Mouse (Mus musculus) neural tube, embryonic 15.5 days (tissue): ENCODE data around the gene Gria4. TPM values are rescaled to one million over a fixed set of nuclear protein-coding genes. Genes with fewer than 3 reads are reported as not detected.
"Not testable (repeated sequence)": the region's sequence is repeated elsewhere in the genome, so short reads cannot be mapped to it uniquely, and the experiment has no call there.

Experiments
- ATAC-seq: fragments of 200-750 bp; cut with Nextera tagmentation; 2 replicates; pipeline ENCODE4 v1.8.0; 2017; ENCODE audit warnings: mild to moderate bottlenecking, moderate TSS enrichment, moderate library complexity; ENCODE audit not compliant: low FRiP score
- H3K27ac ChIP-seq: fragments of 300-500 bp; sonication (generic); replicated peaks from 2 replicates; pipeline ENCODE4 v1.5.1; 2015; ENCODE audit warnings: mild to moderate bottlenecking, inconsistent platforms
- H3K27me3 ChIP-seq: fragments of 300-500 bp; sonication (generic); replicated peaks from 2 replicates; pipeline ENCODE4 v1.6.1; 2015; ENCODE audit warnings: inconsistent platforms
- H3K36me3 ChIP-seq: fragments of 300-500 bp; sonication (generic); 2 replicates; pipeline ENCODE4 v1.6.1; 2015; ENCODE audit warnings: inconsistent platforms
- H3K4me1 ChIP-seq: fragments of 300-500 bp; sonication (generic); 2 replicates; pipeline ENCODE4 v1.6.1; 2015; ENCODE audit warnings: inconsistent platforms
- H3K4me2 ChIP-seq: fragments of 300-500 bp; sonication (generic); 2 replicates; pipeline ENCODE4 v1.6.1; 2015; ENCODE audit warnings: inconsistent platforms, mild to moderate bottlenecking, moderate library complexity
- H3K4me3 ChIP-seq: fragments of 300-500 bp; sonication (generic); replicated peaks from 2 replicates; pipeline ENCODE4 v1.5.1; 2015; ENCODE audit warnings: mild to moderate bottlenecking, inconsistent platforms
- H3K9ac ChIP-seq: fragments of 300-500 bp; sonication (generic); replicated peaks from 2 replicates; pipeline ENCODE4 v1.6.1; 2015; ENCODE audit warnings: mild to moderate bottlenecking, inconsistent platforms
- H3K9me3 ChIP-seq: fragments of 300-500 bp; sonication (generic); replicated peaks from 2 replicates; pipeline ENCODE4 v1.6.1; 2016; ENCODE audit warnings: inconsistent platforms
- WGBS: fragments of 180-500 bp; shearing (Covaris S2); methylation state at CpG from one replicate; pipeline ENCODE4 v1.1.7; 2015; ENCODE audit warnings: mixed read lengths; 5-methylcytosine and 5-hydroxymethylcytosine counted together
- polyA plus RNA-seq: library from polyadenylated mRNA; unstranded; fragments of >200 nt; fragmentation: Nextera tagmentation; extraction: Ambion mirVana; gene quantifications from 2 replicates; pipeline ENCODE4 v1.2.1, GENCODE M21; 2015

Gria4 gene
- polyA plus RNA-seq, result 38.1 and 44.0 TPM in 2 replicates

- no peaks in the 10 kb centered on the region for H3K36me3 ChIP-seq
- peak within 1 kb of the TSS; percentile 66 for H3K4me2 ChIP-seq
- no peaks in the 10 kb centered on the region for H3K9me3 ChIP-seq
- H3K27ac ChIP-seq, result peak within 1 kb of the TSS; percentile 96
- H3K9ac ChIP-seq, result peak within 1 kb of the TSS; percentile 76
- H3K4me1 ChIP-seq, result peaks cover 4% of the 10 kb centered on the region; the same call in 1 of the 2 replicates
- H3K4me3 ChIP-seq, result peak within 1 kb of the TSS; percentile 65
- WGBS, result under 1% methylated on average over 46 of the region's 46 CpGs
- H3K27me3 ChIP-seq, result no peaks in the 10 kb centered on the region
- ATAC-seq, result peak; percentile 95
Measured at GRCm38 (mm10) chr9:4795544-4796288, at the start of gene Gria4. Gene Gria4 (minus strand): TSS chr9:4796234.

DNA sequence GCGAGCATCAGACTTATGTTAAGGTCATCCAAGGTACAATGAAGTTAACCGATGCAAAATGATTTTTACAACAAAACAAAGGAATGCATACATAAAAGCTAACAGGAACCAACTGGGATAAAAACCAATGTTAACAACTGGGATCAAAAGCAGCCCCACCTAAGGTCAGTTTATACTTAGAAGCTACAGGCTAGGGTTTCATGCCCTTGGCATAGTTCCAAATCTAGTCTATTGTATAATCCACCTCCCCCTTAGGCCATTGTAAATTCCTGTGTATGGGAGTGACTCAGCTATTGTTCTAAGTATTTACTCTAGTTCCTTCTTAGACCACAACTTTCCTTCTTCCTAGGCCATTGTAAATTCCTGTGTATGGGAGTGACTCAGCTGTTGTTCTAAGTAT is 14.9 kb upstream of the Gria4 start:
- H3K36me3 ChIP-seq, H3K27me3 ChIP-seq, ATAC-seq, H3K4me3 ChIP-seq, H3K27ac ChIP-seq, H3K4me1 ChIP-seq, H3K4me2 ChIP-seq, H3K9me3 ChIP-seq, H3K9ac ChIP-seq: not testable (repeated sequence)
- WGBS, result 87% methylated on average over 2 of the region's 2 CpGs

- no peaks in the 10 kb centered on the region for H3K36me3 ChIP-seq
- no peak overlapping the region for H3K27ac ChIP-seq
- H3K27me3 ChIP-seq, result no peaks in the 10 kb centered on the region
- H3K9ac ChIP-seq, result no peak overlapping the region
- no peaks in the 10 kb centered on the region for H3K9me3 ChIP-seq
- H3K4me2 ChIP-seq, result no peak overlapping the region
- no peaks in the 10 kb centered on the region for H3K4me1 ChIP-seq
- ATAC-seq, result no peak
- H3K4me3 ChIP-seq, result no peak overlapping the region
- WGBS, result 34% methylated on average over 7 of the region's 7 CpGs
Measured at GRCm38 (mm10) chr9:4803151-4803755, 7.2 kb upstream of the Gria4 start.

GRCm38 (mm10) chr9:4797396-4797795 is 1.4 kb upstream of the Gria4 start:
- no peaks in the 10 kb centered on the region for H3K9me3 ChIP-seq
- no peak overlapping the region for H3K4me3 ChIP-seq
- WGBS, result 89% methylated on average over 2 of the region's 2 CpGs
- H3K27ac ChIP-seq, result no peak overlapping the region
- no peak for ATAC-seq
- peaks cover 4% of the 10 kb centered on the region; the same call in 1 of the 2 replicates for H3K4me1 ChIP-seq
- no peaks in the 10 kb centered on the region for H3K36me3 ChIP-seq
- no peak overlapping the region for H3K9ac ChIP-seq
- no peaks in the 10 kb centered on the region for H3K27me3 ChIP-seq
- no peak overlapping the region for H3K4me2 ChIP-seq

DNA sequence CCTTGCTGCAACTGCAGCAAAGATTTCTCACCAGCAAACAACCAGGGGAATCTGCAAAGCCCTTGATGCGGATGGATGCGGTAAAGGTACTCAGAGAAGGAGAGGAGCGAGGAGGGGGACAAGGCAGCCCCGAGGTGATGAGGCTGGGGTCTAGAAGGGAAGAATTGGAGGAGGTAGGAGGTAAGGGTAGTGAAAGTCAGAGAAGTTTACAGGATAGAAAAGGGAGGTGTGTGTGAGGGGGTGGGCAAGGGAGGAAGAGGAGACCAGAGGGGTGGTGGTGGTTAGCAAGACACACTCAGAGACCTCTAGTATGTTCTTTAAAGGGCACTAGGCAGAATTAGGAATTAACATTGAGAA is 233 bp upstream of the Gria4 start:
- peak overlapping the region; percentile 66 for H3K4me2 ChIP-seq
- peak overlapping the region; percentile 65 for H3K4me3 ChIP-seq
- no peaks in the 10 kb centered on the region for H3K9me3 ChIP-seq
- WGBS, result 0% methylated on average over 4 of the region's 4 CpGs
- no peaks in the 10 kb centered on the region for H3K27me3 ChIP-seq
- H3K9ac ChIP-seq, result peak overlapping the region; percentile 76
- peaks cover 4% of the 10 kb centered on the region; the same call in 1 of the 2 replicates for H3K4me1 ChIP-seq
- H3K36me3 ChIP-seq, result no peaks in the 10 kb centered on the region
- peak overlapping the region; percentile 96 for H3K27ac ChIP-seq
- ATAC-seq, result peak; percentile 34

DNA sequence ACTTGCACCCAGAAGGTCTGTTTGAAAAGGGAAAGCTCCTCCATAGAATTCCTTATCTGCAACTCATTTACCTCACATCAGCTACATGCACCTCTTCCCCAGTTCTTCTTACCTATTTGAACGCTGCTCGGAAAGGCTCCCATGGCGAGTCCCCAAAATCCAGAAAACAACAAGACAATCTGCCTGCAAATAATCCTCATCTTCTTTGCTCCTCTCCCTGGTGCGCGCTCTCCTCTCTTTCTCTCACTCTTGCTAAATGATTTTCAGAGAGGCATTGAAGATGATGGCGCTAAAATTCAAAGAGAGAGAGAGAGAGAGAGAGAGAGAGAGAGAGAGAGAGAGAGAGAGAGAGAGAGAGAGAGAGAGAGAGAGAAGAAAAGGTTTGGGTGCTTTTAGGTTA is 959 bp downstream of the Gria4 start:
- Histone ChIP-seq H3K27ac (peak overlapping the region; percentile 96), H3K27me3 (no peaks in the 10 kb centered on the region), H3K9ac (peak overlapping the region; percentile 76), H3K4me3 (peak overlapping the region; percentile 65), H3K4me2 (peak overlapping the region; percentile 66), H3K36me3 (no peaks in the 10 kb centered on the region), H3K9me3 (no peaks in the 10 kb centered on the region), H3K4me1 (peaks cover 4% of the 10 kb centered on the region; the same call in 1 of the 2 replicates)
- WGBS, result 1% methylated on average over 6 of the region's 6 CpGs
- ATAC-seq, result peak; percentile 14; the same call in 1 of the 2 replicates

DNA sequence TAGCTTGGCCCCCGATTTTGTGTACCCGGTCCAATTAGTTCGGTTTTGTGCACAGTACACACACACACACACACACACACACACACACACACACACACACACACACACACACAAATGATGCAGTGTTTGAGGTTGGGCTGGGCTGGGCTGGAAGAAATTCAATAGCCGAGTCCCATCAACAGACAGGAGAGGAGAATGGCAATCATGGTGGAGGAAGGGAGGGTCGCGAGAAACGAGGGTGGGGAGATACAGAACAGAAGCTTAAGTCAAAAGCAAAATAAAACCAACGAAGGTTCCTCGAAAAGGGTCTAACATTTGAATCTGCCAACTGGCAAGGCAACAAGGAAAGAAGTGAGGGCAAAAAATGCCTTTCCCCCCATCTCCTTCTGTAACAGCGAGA is 1.6 kb downstream of the Gria4 start:
- peaks cover 4% of the 10 kb centered on the region; the same call in 1 of the 2 replicates for H3K4me1 ChIP-seq
- ATAC-seq, result no peak
- no peaks in the 10 kb centered on the region for H3K27me3 ChIP-seq
- WGBS, result 31% methylated on average over 10 of the region's 10 CpGs
- H3K9ac ChIP-seq, result peak overlapping the region; percentile 76
- no peaks in the 10 kb centered on the region for H3K36me3 ChIP-seq
- peak overlapping the region; percentile 96 for H3K27ac ChIP-seq
- H3K4me2 ChIP-seq, result peak overlapping the region; percentile 66
- H3K9me3 ChIP-seq, result no peaks in the 10 kb centered on the region
- peak overlapping the region; percentile 65 for H3K4me3 ChIP-seq

- not testable (repeated sequence) for H3K27ac ChIP-seq, H3K27me3 ChIP-seq, H3K36me3 ChIP-seq, H3K9ac ChIP-seq, H3K4me3 ChIP-seq, H3K9me3 ChIP-seq, ATAC-seq, H3K4me1 ChIP-seq, H3K4me2 ChIP-seq
Measured at GRCm38 (mm10) chr9:4749407-4749806, 46.6 kb downstream of the Gria4 start.

- Histone ChIP-seq H3K27me3 (no peaks in the 10 kb centered on the region), H3K4me1 (no peaks in the 10 kb centered on the region), H3K27ac (no peak overlapping the region), H3K4me2 (no peak overlapping the region), H3K9ac (no peak overlapping the region), H3K36me3 (peaks cover 3% of the 10 kb centered on the region; the same call in 1 of the 2 replicates), H3K4me3 (no peak overlapping the region), H3K9me3 (no peaks in the 10 kb centered on the region)
- no peak for ATAC-seq
- WGBS, result 53% methylated on average over 2 of the region's 2 CpGs
Measured at GRCm38 (mm10) chr9:4714086-4714485, 81.9 kb downstream of the Gria4 start.

DNA sequence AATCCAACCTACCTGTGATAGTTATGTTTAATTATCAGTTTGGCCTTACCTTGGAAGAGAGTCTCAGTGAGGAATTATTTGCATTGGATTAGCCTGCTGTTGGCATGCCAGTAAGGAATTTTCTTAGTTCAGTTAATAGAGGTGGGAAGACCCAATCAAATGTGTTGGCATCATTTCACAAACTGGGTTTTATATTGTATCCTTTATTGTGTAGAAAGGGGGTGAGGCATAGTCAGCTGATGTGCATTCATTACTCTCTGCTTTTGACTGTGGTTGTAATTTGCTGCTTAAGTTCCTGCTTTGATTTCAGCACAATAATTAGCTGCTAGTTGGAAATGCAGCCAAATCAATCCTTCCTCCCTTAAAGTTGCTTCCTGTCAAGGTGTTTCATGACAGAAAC is 83.7 kb downstream of the Gria4 start:
- no peaks in the 10 kb centered on the region for H3K9me3 ChIP-seq

GRCm38 (mm10) chr9:4687149-4687548 is 108.9 kb downstream of the Gria4 start:
- WGBS, result 74% methylated on average over 1 of the region's 1 CpGs
- H3K4me2 ChIP-seq, result no peak overlapping the region
- no peak overlapping the region for H3K4me3 ChIP-seq
- H3K27ac ChIP-seq, result no peak overlapping the region
- no peaks in the 10 kb centered on the region for H3K36me3 ChIP-seq
- H3K9me3 ChIP-seq, result no peaks in the 10 kb centered on the region
- H3K9ac ChIP-seq, result no peak overlapping the region
- H3K4me1 ChIP-seq, result no peaks in the 10 kb centered on the region
- no peak for ATAC-seq
- H3K27me3 ChIP-seq, result no peaks in the 10 kb centered on the region

More for the DNA sequence above, 83.7 kb downstream of the Gria4 start:
- Histone ChIP-seq H3K4me1 (no peaks in the 10 kb centered on the region), H3K4me3 (no peak overlapping the region), H3K27me3 (no peaks in the 10 kb centered on the region), H3K27ac (no peak overlapping the region), H3K36me3 (peaks cover 3% of the 10 kb centered on the region; the same call in 1 of the 2 replicates), H3K9ac (no peak overlapping the region), H3K4me2 (no peak overlapping the region)
- ATAC-seq, result no peak

DNA sequence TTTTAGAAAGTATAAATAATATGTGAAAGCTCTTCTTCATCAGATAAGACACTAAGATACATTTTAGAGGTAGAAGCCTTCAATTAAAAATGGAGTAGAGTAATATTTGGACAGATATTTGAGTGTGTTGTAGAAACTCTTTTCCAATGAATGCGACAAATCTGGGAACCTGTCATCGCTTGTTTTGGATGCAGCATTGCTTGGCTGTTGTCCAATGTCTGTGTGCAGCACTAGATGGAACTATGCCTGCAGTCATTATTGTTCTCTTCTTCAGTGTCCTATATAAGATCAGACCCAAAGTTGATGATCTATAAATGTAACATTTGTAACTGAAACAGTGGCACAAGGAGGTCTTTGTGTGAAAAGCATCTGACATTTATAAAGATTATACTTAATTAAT is 115.8 kb downstream of the Gria4 start:
- ATAC-seq, result no peak
- 78% methylated on average over 2 of the region's 2 CpGs for WGBS
- H3K27me3 ChIP-seq, result no peaks in the 10 kb centered on the region
- H3K9ac ChIP-seq, result no peak overlapping the region
- no peaks in the 10 kb centered on the region for H3K9me3 ChIP-seq
- H3K4me1 ChIP-seq, result no peaks in the 10 kb centered on the region
- no peak overlapping the region for H3K27ac ChIP-seq
- no peak overlapping the region for H3K4me2 ChIP-seq
- H3K36me3 ChIP-seq, result no peaks in the 10 kb centered on the region
- H3K4me3 ChIP-seq, result no peak overlapping the region
